Mouse (Mus musculus): ENCODE measurements around the gene Cacna2d2. TPM values are rescaled to one million over a fixed set of nuclear protein-coding genes. Genes with fewer than 3 reads are reported as not detected.
A peak's percentile ranks its signal among the peaks of the same experiment; 100 is the strongest.
"Not testable (repeated sequence)": the region's sequence is repeated elsewhere in the genome, so short reads cannot be mapped to it uniquely, and the experiment has no call there.

The Cacna2d2 gene
- total RNA-seq, 2 experiments from 2014 or later: 12.3 to 13.4 TPM

DNA sequence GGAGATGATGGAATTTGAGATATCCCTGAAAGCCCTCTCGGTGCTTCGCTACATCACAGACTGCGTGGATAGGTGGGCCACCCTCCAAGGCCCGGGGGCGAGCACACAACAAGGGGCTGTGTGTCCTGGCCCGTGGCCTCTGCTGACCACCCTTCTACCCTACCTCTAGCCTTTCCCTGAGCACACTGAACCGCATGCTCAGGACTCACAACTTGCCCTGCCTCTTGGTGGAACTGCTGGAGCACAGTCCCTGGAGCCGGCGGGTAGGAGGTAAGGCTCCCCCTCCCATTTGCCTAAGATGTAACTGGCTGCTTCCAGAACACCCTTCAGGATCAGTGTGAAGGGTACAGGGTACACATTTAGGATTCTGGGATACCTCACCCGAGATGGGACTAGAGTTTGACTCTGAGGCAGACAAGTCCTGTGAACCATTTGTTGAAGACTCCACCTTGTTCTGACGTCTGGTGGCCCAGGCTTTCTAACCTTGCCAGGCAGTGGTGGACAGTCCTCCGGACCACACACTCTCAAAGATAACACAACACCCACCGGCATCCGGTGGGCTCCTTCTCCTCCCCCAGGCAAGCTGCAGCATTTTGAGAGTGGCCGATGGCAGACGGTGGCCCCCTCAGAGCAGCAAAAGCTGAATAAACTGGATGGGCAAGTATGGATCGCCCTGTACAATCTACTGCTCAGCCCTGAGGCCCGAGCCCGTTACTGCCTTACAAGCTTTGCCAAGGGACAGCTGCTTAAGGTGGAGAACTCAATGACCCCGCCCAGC is 150.1 kb downstream of the Cacna2d2 start:
- intact Hi-C loops (cut with DNase I): no loop called here
- no peak for DNase-seq (ENCODE audit: low spot score)

GRCm38 (mm10) chr9:107550491-107551116 is 151.2 kb downstream of the Cacna2d2 start:
- intact Hi-C loops (cut with DNase I): no loop called here
- no peak for DNase-seq (ENCODE audit: low spot score)

GRCm38 (mm10) chr9:107551117-107551889 is 151.9 kb downstream of the Cacna2d2 start, which contains the start of gene Rassf1:
Gene Rassf1 (plus strand): TSS chr9:107551555.
- intact Hi-C loops (cut with DNase I): no loop called here
- DNase-seq (ENCODE audit: low spot score): peak; percentile 67

GRCm38 (mm10) chr9:107551890-107552355 is 152.5 kb downstream of the Cacna2d2 start:
- intact Hi-C loops (cut with DNase I): no loop called here

GRCm38 (mm10) chr9:107552690-107553393 is 153.4 kb downstream of the Cacna2d2 start:
- intact Hi-C loops (cut with DNase I): no loop called here
- DNase-seq (ENCODE audit: low spot score): no peak

More at GRCm38 (mm10) chr9:107551890-107552355, 152.5 kb downstream of the Cacna2d2 start:
- no peak for DNase-seq (ENCODE audit: low spot score)

- DNase-seq (ENCODE audit: low spot score): no peak
- intact Hi-C loops (cut with DNase I): no loop called here
Observed at GRCm38 (mm10) chr9:107553541-107554318, 154.3 kb downstream of the Cacna2d2 start.

DNA sequence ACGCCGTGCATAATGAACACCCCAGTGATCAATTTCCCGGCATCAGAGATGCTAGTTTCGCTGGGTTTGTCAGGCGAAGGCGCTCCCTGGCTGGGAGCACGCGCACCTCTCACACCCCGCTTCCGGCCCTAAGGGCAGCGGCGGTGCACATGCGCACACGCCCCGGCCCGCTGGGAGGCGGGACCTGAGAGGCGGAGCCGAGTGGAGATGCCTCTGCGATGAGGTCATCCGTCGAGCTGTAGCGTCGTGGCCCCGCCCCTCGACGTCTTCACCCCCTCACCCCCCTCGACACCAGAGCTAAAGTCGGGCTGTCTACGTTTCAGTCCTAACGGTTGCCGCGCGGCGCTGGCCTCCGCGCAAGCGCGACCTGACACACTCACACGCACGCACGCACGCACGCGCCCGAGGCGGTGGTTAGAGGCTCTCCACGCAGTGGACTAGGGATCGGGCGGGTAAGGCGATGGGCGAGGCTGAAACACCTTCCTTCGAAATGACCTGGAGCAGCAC is 155.0 kb downstream of the Cacna2d2 start:
- intact Hi-C loops (cut with DNase I): no loop called here
- DNase-seq (ENCODE audit: low spot score): peak; percentile 92

GRCm38 (mm10) chr9:107555031-107555457 is 155.6 kb downstream of the Cacna2d2 start:
- peak; percentile 77 for DNase-seq (ENCODE audit: low spot score)
- intact Hi-C loops (cut with DNase I): no loop called here

DNA sequence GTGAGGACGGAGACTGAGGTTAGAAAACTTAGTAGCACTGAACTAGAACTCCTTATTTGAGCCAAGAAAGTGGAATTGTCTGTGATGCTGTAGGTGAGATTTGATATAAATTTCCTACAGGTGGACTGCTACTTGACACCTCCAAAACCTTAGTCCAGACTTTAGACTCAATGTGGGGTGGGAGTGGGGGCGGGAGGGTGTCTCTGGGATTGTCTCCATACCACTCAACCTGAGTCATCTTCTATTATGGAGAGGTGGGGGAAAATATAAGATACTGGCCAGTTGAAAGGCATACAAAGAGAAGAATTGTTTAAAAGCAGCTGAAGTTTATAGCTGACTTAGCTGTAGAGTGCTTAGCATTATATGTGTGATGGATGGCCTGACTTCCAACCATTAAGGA is 156.3 kb downstream of the Cacna2d2 start:
- intact Hi-C loops (cut with DNase I): no loop called here
- DNase-seq (ENCODE audit: low spot score): no peak

GRCm38 (mm10) chr9:107556346-107556745 is 156.9 kb downstream of the Cacna2d2 start:
- no peak for DNase-seq (ENCODE audit: low spot score)
- intact Hi-C loops (cut with DNase I): no loop called here

GRCm38 (mm10) chr9:107563029-107563581 is 163.7 kb downstream of the Cacna2d2 start, which contains the start of gene Tusc2:
Gene Tusc2 (plus strand): TSS chr9:107563255.
- intact Hi-C loops (cut with DNase I): no loop called here
- DNase-seq (ENCODE audit: low spot score): peak; percentile 92

DNA sequence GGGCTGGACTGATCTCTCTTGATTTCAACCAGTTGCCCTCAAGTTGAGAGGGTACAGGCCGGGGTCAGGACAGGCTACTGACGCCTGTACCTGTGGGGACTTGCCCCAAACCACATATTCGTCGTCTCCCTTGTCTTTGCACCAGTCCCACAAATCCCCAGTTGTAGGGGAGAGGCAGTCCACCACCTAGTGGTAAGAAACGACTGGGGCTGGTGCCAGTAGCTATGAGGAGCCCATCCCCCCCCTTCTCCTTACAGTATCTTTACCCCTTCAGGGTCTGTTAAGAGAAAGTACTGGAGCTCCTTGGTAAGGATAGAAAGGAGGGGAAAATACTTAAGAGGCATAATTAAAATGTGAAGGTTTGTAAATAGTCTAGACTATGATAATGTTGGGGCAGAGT is 166.1 kb downstream of the Cacna2d2 start:
- intact Hi-C loops (cut with DNase I): loop anchor here (5.0 kb wide), 1 partner anchor 62 kb away; no protein-coding TSS in a partner anchor
- DNase-seq (ENCODE audit: low spot score): not testable (repeated sequence)

GRCm38 (mm10) chr9:107566041-107566709 is 166.8 kb downstream of the Cacna2d2 start:
- intact Hi-C loops (cut with DNase I): loop anchor here (5.0 kb wide), 1 partner anchor 61 kb away; no protein-coding TSS in a partner anchor

DNA sequence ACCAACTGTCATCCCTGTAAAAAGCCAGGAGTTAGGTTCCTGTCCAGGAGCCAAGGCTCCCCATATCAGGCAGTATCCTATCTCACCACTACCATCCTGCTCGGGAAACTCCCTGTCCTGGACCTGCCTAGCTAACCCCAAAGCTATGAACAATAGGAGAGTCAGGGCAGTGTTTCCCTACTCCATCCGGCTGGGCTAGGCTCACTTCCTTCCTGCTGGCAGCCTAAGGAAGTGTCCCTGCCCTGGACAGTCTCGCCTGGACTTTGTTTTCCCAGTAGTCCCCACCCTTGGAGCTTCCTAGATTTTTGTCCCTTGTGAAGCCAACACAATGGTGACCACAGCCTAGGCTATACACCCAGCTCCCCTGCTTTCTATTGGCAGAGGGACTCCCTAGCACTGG is 167.4 kb downstream of the Cacna2d2 start:
- intact Hi-C loops (cut with DNase I): loop anchor here (5.0 kb wide), 1 partner anchor 60 kb away; no protein-coding TSS in a partner anchor
- DNase-seq (ENCODE audit: low spot score): peak; percentile 76

More at GRCm38 (mm10) chr9:107566041-107566709, 166.8 kb downstream of the Cacna2d2 start:
- peak; percentile 70 for DNase-seq (ENCODE audit: low spot score)

DNA sequence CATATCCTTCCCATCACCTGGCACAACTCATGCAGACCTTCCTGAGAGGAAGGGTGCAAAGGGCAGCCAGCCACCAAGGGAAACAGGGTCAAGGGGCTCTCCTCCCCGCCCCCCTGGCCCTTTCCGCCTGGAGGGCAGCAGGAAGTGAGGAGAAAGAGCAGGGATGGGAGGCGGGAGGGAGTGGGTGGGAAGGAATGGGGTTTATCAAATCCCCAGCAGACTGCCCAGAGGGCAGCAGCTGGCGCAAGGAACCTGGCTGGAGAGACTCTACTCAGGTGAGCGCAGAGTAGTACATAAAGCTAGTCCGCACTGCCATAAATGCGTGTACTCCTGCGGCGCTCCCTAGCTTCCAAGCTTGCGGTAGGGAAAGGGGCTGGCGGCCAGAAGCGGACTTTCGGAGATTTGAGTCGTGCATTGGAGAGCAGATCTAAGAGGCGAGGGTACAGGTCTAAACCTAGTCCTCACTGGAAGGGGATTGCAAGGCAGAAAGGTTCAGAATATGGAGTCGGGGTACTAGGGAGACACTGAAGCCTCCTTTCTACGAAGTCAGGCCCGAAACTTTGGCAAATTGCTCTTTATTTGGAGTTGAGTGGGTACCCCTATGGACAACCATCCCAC is 168.4 kb downstream of the Cacna2d2 start, which contains the start of gene Hyal2:
Gene Hyal2 (plus strand): TSS at position 244 of the 618 bp plus-strand sequence.
- intact Hi-C loops (cut with DNase I): loop anchor here (5.0 kb wide), 1 partner anchor 59 kb away; no protein-coding TSS in a partner anchor
- DNase-seq (ENCODE audit: low spot score): no peak

GRCm38 (mm10) chr9:107568331-107569261 is 169.2 kb downstream of the Cacna2d2 start:
- DNase-seq (ENCODE audit: low spot score): peak; percentile 79
- intact Hi-C loops (cut with DNase I): loop anchor here (5.0 kb wide), 1 partner anchor 59 kb away; no protein-coding TSS in a partner anchor
